Mouse (Mus musculus): Measurements from ENCODE around the gene Coq5.

DNA sequence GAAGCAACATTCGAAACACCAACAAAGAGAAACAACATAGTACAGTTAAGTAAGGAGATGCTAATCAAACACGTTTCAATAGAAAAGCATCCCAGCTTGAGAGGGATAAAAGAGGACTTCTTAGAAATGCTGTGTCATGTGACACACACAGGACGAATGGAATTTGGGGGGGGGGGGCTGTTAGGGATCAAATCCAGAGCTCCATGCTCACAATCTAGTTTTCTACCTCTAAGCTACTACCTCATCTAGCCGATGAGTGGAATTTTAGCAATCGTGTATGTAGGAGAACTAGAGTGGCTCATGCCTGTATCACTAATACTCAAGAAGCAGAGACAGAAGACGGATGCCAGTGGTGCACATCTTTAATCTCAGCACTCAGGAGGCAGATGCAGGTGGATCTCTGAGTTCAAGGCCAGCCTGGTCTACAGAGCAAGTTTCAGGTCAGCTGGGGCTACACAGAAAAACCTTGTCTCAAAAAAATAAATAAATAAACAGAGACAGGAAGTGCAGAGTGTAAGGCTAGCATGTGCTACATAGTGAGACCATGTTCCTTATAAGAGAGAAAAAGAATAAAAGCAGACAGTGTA, 5.8 kb upstream of the Coq5 start:
- no peak for TF ChIP-seq CTCF (IDR thresholded peaks at IDR 0.05; ENCODE audit: low read depth)
- TF ChIP-seq EP300 (IDR thresholded peaks at IDR 0.05; ENCODE audit: low read depth), result no peak

All from liver, postnatal 0 days (tissue).